Mouse (Mus musculus): ENCODE data around the gene Mep1a.

DNA sequence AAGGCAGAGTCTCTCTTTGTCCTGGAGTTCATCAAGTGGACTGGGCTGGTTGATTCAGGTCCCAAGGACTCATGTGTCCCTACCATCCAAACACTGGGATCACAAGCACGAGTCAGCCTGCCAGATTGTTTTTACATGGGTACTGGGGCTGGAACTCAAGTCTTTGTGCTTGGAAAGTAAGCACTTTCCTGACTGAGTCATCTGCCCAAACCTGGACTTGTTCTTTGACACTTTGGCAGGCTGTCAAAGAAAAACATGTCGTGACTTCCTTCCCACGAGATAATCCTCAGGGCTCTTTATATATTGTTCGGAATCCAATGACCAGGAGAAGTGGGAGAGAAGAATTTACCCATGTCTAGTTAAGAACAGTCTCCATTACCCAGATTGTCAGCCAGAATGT lies 5.1 kb downstream of the Mep1a start:
- no peak for TF ChIP-seq CTCF (IDR thresholded peaks at IDR 0.05; ENCODE audit: control insufficient read depth, insufficient read depth, low read length)
- TF ChIP-seq POLR2A (IDR thresholded peaks at IDR 0.05; ENCODE audit: borderline replicate concordance, control insufficient read depth, low read depth, low read length), result no peak
